Mouse (Mus musculus) liver, adult 2 months (tissue): ENCODE measurements around the gene Gatb.

Source experiments
- CTCF ChIP-seq: fragments of 200-500 bp; IDR thresholded peaks from 2 replicates; pipeline ENCODE4 v1.5.1; 2011; ENCODE audit warnings: low read depth, low read length, control low read depth
- POLR2A ChIP-seq: fragments of 200-500 bp; IDR thresholded peaks from 2 replicates; pipeline ENCODE4 v1.6.1; 2011; ENCODE audit warnings: low read length, control low read depth; ENCODE audit not compliant: insufficient read depth; ENCODE audit errors: extremely low read depth

DNA sequence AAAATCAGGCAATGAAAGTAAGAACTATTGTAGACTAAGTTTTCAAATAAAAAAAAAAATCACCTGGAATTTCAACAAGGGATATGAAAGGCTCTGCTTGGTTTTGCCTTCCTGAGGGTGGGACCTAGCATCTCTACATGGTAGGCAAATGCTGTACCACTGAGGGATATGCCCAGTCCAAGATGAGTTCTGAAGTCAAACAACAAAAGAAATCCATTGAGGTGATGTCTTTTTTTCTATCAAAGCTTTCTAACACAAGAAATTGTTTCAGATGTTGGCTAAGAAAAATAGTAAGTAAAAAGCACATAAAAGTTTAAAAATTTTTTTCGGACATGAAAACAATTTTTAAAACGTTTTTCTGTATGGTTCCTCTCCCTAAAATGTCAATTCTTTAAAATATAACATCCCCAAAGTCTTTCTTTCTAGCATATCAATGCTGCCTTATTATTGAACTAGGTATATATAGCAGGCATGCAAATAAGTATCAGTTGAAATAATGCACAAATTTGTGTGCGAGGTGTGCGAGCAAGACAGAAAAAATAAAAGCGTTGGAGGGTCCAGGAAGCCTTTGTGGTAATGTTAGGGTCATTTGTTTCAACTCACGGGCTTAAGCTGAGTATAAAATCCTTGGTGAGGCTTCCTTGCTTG is 579 bp upstream of the Gatb start:
- TF ChIP-seq CTCF: no peak
- TF ChIP-seq POLR2A: no peak
